Mouse (Mus musculus): Measurements from ENCODE around the gene Klhl26. TPM values are rescaled to one million over a fixed set of nuclear protein-coding genes. Genes with fewer than 3 reads are reported as not detected.
"Not testable (repeated sequence)": the region's sequence is repeated elsewhere in the genome, so short reads cannot be mapped to it uniquely, and the experiment has no call there.

The Klhl26 gene
- total RNA-seq (2021): 10 to 100 TPM; 54.1 to 62.0 TPM
- long read RNA-seq, transcript Klhl26-201 (3 exons, 2,991 nt): major isoform, 100 of 154 reads
- long read RNA-seq, partial matches to known transcripts: 4 of 154 reads
- long read RNA-seq, other reads (novel, unspliced or antisense): 45 of 154 reads

GRCm38 (mm10) chr8:70476333-70477268 lies at the start of gene Klhl26:
Gene Klhl26 (minus strand): TSS chr8:70476968.
- DNase-seq (ENCODE audit: low spot score in 2 of 2): peak; percentile 90 to 92

GRCm38 (mm10) chr8:70522592-70523403 lies 46.0 kb upstream of the Klhl26 start:
- DNase-seq (ENCODE audit: low spot score in 2 of 2): peak; percentile 94 to 97

GRCm38 (mm10) chr8:70519606-70520005 lies 42.8 kb upstream of the Klhl26 start:
- no peak for DNase-seq (ENCODE audit: low spot score in 2 of 2)

- DNase-seq (ENCODE audit: low spot score in 2 of 2): no peak
Observed at GRCm38 (mm10) chr8:70519043-70519442, 42.3 kb upstream of the Klhl26 start.

GRCm38 (mm10) chr8:70517940-70518643 lies 41.3 kb upstream of the Klhl26 start:
- DNase-seq (ENCODE audit: low spot score in 2 of 2): no peak

- peak in 1 of 2 experiments; percentile 51 for DNase-seq (ENCODE audit: low spot score in 2 of 2)
Observed at GRCm38 (mm10) chr8:70513441-70513840, 36.7 kb upstream of the Klhl26 start.

- no peak for DNase-seq (ENCODE audit: low spot score in 2 of 2)
Observed at GRCm38 (mm10) chr8:70512253-70512903, 35.6 kb upstream of the Klhl26 start.

- DNase-seq (ENCODE audit: low spot score in 2 of 2): no peak
Observed at GRCm38 (mm10) chr8:70511770-70512169, 35.0 kb upstream of the Klhl26 start.

GRCm38 (mm10) chr8:70511174-70511573 lies 34.4 kb upstream of the Klhl26 start:
- not testable (repeated sequence) for DNase-seq (ENCODE audit: low spot score in 2 of 2)

GRCm38 (mm10) chr8:70510228-70510915 lies 33.6 kb upstream of the Klhl26 start, which contains the start of gene Uba52:
Gene Uba52 (minus strand): TSS chr8:70510801.
- DNase-seq (ENCODE audit: low spot score in 2 of 2): peak; percentile 98

- DNase-seq (ENCODE audit: low spot score in 2 of 2): no peak
Observed at GRCm38 (mm10) chr8:70509281-70509952, 32.6 kb upstream of the Klhl26 start.

GRCm38 (mm10) chr8:70507027-70507393 lies 30.2 kb upstream of the Klhl26 start:
- DNase-seq (ENCODE audit: low spot score in 2 of 2): no peak

GRCm38 (mm10) chr8:70506328-70507026 lies 29.7 kb upstream of the Klhl26 start, which contains the start of gene Rex1bd:
Gene Rex1bd (minus strand): TSS chr8:70506752.
- DNase-seq (ENCODE audit: low spot score in 2 of 2): peak; percentile 90 to 97

GRCm38 (mm10) chr8:70505698-70506327 lies 29.0 kb upstream of the Klhl26 start:
- DNase-seq (ENCODE audit: low spot score in 2 of 2): peak in 1 of 2 experiments; percentile 35

GRCm38 (mm10) chr8:70504851-70505250 lies 28.1 kb upstream of the Klhl26 start:
- DNase-seq (ENCODE audit: low spot score in 2 of 2): peak; percentile 64 to 85

- DNase-seq (ENCODE audit: low spot score in 2 of 2): peak in 1 of 2 experiments; percentile 57
Observed at GRCm38 (mm10) chr8:70504291-70504716, 27.5 kb upstream of the Klhl26 start.

- DNase-seq (ENCODE audit: low spot score in 2 of 2): peak in 1 of 2 experiments; percentile 65
Observed at GRCm38 (mm10) chr8:70503062-70503750, 26.4 kb upstream of the Klhl26 start.
